Mouse (Mus musculus): ENCODE measurements around the gene Zdhhc14. TPM values are rescaled to one million over a fixed set of nuclear protein-coding genes. Genes with fewer than 3 reads are reported as not detected.

Gene Zdhhc14
- polyA plus RNA-seq, 1 experiment from 2014 or later, result 7.2 TPM

DNA sequence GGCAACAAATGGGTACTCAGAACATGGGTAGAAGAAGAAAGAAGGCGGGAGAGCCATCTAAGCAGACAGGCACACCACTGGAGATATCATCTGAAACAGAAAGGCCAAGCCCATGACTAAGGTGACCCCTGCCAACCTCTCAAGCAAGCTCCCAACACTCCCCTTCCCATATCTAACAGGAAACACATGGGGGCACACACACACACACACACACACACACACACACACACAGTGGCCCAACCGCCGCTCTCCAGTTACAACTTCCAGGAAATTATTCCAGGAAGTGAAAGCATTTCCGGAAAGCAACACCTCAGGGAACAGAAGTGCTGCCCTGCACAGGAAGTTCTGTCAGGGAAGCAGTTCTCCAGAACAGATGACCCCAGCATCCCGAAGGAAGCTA is 301.9 kb downstream of the Zdhhc14 start:
- Histone ChIP-seq H3K9me3 (no peaks in the 10 kb centered on the region), H3K4me2 (replicated peaks) (no peak overlapping the region), H3K27me3 (replicated peaks) (no peaks in the 10 kb centered on the region), H3K27ac (no peak overlapping the region), H3K4me3 (no peak overlapping the region), H3K36me3 (no peaks in the 10 kb centered on the region), H3K4me1 (no peaks in the 10 kb centered on the region), H3K9ac (no peak overlapping the region)
- WGBS, result 77% methylated on average over 5 of the region's 5 CpGs
- ATAC-seq (ENCODE audit: low FRiP score, low read depth), result no peak

- Histone ChIP-seq H3K27me3 (replicated peaks) (no peaks in the 10 kb centered on the region), H3K4me2 (replicated peaks) (no peak overlapping the region), H3K4me3 (no peak overlapping the region), H3K4me1 (no peaks in the 10 kb centered on the region), H3K9me3 (no peaks in the 10 kb centered on the region), H3K27ac (no peak overlapping the region), H3K9ac (no peak overlapping the region), H3K36me3 (no peaks in the 10 kb centered on the region)
- ATAC-seq (ENCODE audit: low FRiP score, low read depth), result no peak
- 75% methylated on average over 5 of the region's 5 CpGs for WGBS
Observed at GRCm38 (mm10) chr17:5795369-5795768, 303.0 kb downstream of the Zdhhc14 start.

DNA sequence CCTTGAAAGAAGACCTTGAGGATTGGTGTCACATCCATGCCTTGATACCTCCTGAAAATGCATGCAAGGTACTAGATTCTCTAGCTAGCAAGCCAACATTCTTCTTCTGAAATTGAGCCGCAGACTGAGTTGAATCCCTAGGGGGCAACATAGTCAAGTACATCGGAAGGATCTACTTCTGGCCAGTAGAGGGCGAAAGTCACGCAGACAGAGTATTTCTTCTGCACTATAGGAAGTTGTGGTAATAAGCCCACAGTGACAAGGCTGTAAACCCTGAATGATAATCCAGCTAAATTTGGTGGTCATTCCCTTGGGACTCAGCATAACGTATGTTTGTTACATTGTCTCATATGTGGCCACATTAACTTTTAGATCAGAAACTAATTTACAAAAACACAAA is 303.5 kb downstream of the Zdhhc14 start:
- no peak overlapping the region for H3K9ac ChIP-seq
- H3K4me2 ChIP-seq (replicated peaks), result no peak overlapping the region
- ATAC-seq (ENCODE audit: low FRiP score, low read depth), result 0 out of 2 replicates have a peak, but pooled peaks have one; percentile 41
- H3K4me1 ChIP-seq, result no peaks in the 10 kb centered on the region
- WGBS, result 3% methylated on average over 5 of the region's 5 CpGs
- H3K9me3 ChIP-seq, result no peaks in the 10 kb centered on the region
- H3K27ac ChIP-seq, result no peak overlapping the region
- H3K36me3 ChIP-seq, result no peaks in the 10 kb centered on the region
- no peaks in the 10 kb centered on the region for H3K27me3 ChIP-seq (replicated peaks)
- no peak overlapping the region for H3K4me3 ChIP-seq

DNA sequence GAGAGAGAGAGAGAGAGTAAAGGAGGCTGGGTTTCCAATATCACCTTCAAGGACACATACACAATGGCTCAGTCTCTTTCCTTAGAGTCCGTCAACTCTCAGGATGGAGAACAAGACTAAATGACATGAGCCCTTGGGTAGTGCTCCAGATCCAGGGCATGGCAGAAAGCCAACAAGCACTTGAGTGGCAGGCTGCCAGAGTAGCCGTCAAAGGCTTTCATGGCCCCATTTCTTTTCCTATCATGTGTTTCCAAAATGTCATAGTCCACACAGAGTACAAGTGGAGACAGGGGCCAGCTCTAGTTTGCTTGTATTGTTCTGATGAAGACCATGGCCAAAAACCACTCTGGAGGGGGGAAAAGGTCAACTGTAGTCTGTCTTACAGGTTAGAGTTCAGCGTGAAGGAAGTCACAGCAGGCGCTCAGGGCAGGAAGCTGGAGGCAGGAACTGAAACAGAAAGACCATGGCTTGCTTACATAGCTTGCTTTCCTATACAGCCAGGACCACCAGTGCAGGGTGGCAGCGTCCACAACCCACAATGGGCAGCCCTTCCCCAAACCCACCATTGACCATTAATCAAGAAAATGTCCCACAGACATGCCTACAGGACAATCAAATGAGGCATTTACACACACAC is 304.9 kb downstream of the Zdhhc14 start:
- Histone ChIP-seq H3K4me2 (replicated peaks) (no peak overlapping the region), H3K9ac (no peak overlapping the region), H3K27me3 (replicated peaks) (no peaks in the 10 kb centered on the region), H3K36me3 (no peaks in the 10 kb centered on the region), H3K9me3 (no peaks in the 10 kb centered on the region), H3K4me1 (no peaks in the 10 kb centered on the region), H3K27ac (no peak overlapping the region), H3K4me3 (no peak overlapping the region)
- WGBS, result 85% methylated on average over 5 of the region's 5 CpGs
- no peak for ATAC-seq (ENCODE audit: low FRiP score, low read depth)

- no peaks in the 10 kb centered on the region for H3K4me1 ChIP-seq
- no peak overlapping the region for H3K27ac ChIP-seq
- no peak overlapping the region for H3K9ac ChIP-seq
- no peak overlapping the region for H3K4me2 ChIP-seq (replicated peaks)
- H3K4me3 ChIP-seq, result no peak overlapping the region
- 76% methylated on average over 13 of the region's 13 CpGs for WGBS
- no peak for ATAC-seq (ENCODE audit: low FRiP score, low read depth)
- H3K9me3 ChIP-seq, result no peaks in the 10 kb centered on the region
- H3K27me3 ChIP-seq (replicated peaks), result no peaks in the 10 kb centered on the region
- no peaks in the 10 kb centered on the region for H3K36me3 ChIP-seq
Observed at GRCm38 (mm10) chr17:5798221-5798801, 306.0 kb downstream of the Zdhhc14 start.

DNA sequence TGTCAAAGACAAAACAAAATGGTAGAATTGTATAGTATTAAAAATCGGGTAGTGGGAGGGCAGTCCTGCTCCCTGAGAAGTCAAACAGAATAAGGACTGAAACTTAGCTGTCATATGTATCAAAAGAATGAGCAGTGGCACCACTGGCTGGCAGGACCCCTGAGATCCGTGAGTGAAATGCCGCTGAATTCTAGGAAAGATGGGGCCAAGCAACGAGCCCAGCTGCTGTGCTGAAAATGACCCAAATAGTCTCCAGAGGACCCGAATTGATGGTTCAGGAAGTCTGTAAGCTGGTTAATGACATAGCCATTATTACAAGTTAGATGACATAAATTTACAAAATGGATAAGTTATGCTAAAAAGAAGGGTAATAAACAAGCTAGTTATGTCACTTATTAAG is 306.5 kb downstream of the Zdhhc14 start:
- Histone ChIP-seq H3K27me3 (replicated peaks) (no peaks in the 10 kb centered on the region), H3K4me1 (no peaks in the 10 kb centered on the region), H3K9me3 (no peaks in the 10 kb centered on the region), H3K36me3 (no peaks in the 10 kb centered on the region), H3K4me3 (no peak overlapping the region), H3K27ac (no peak overlapping the region), H3K9ac (no peak overlapping the region), H3K4me2 (replicated peaks) (no peak overlapping the region)
- 78% methylated on average over 5 of the region's 5 CpGs for WGBS
- ATAC-seq (ENCODE audit: low FRiP score, low read depth), result no peak

DNA sequence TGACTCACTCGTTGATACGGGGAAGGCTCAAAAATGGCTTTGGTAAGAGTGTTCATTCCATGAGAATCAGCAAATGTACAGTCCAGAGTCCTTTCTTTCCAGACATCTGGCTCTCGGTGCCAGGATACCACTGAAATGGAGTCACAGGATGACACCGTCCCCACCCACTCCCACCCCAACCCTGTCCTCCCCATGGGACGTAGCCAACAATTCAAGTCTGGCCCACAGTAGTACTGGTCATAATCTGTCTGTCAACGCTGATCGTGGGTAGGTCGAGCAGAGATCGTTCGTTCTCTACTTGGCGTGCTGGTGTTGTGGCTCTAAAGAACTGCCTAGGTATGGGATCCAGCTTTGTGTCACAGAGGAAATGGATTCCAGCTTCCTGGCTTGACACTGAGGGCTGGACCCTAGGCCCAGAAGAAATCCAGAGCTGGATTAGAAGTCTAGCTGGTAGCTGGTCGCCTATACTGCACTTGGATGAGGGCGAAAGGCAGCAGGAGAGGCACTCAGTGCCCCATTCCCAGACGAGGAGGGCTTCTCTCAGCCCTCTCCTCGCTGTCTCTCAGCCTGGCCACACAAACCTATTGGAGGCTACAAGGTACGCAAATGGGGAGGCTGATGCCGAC is 307.2 kb downstream of the Zdhhc14 start:
- no peaks in the 10 kb centered on the region for H3K27me3 ChIP-seq (replicated peaks)
- H3K9ac ChIP-seq, result no peak overlapping the region
- H3K36me3 ChIP-seq, result no peaks in the 10 kb centered on the region
- no peak overlapping the region for H3K4me3 ChIP-seq
- no peak overlapping the region for H3K4me2 ChIP-seq (replicated peaks)
- H3K27ac ChIP-seq, result no peak overlapping the region
- H3K9me3 ChIP-seq, result no peaks in the 10 kb centered on the region
- H3K4me1 ChIP-seq, result no peaks in the 10 kb centered on the region
- 86% methylated on average over 17 of the region's 17 CpGs for WGBS
- no peak for ATAC-seq (ENCODE audit: low FRiP score, low read depth)

GRCm38 (mm10) chr17:5800254-5800653 is 307.9 kb downstream of the Zdhhc14 start:
- H3K27me3 ChIP-seq (replicated peaks), result no peaks in the 10 kb centered on the region
- no peak overlapping the region for H3K4me2 ChIP-seq (replicated peaks)
- H3K36me3 ChIP-seq, result no peaks in the 10 kb centered on the region
- no peak overlapping the region for H3K27ac ChIP-seq
- no peaks in the 10 kb centered on the region for H3K4me1 ChIP-seq
- no peak overlapping the region for H3K9ac ChIP-seq
- no peaks in the 10 kb centered on the region for H3K9me3 ChIP-seq
- H3K4me3 ChIP-seq, result no peak overlapping the region
- no peak for ATAC-seq (ENCODE audit: low FRiP score, low read depth)
- WGBS, result 82% methylated on average over 2 of the region's 2 CpGs

- Histone ChIP-seq H3K27me3 (replicated peaks) (no peaks in the 10 kb centered on the region), H3K9ac (no peak overlapping the region), H3K9me3 (no peaks in the 10 kb centered on the region), H3K4me3 (no peak overlapping the region), H3K36me3 (no peaks in the 10 kb centered on the region), H3K27ac (no peak overlapping the region), H3K4me2 (replicated peaks) (no peak overlapping the region), H3K4me1 (no peaks in the 10 kb centered on the region)
- ATAC-seq (ENCODE audit: low FRiP score, low read depth), result no peak
- WGBS, result 86% methylated on average over 7 of the region's 7 CpGs
Observed at GRCm38 (mm10) chr17:5800824-5801560, 308.6 kb downstream of the Zdhhc14 start.

- Histone ChIP-seq H3K27ac (no peak overlapping the region), H3K4me2 (replicated peaks) (no peak overlapping the region), H3K4me1 (no peaks in the 10 kb centered on the region), H3K4me3 (no peak overlapping the region), H3K9ac (no peak overlapping the region), H3K27me3 (replicated peaks) (no peaks in the 10 kb centered on the region), H3K9me3 (no peaks in the 10 kb centered on the region), H3K36me3 (no peaks in the 10 kb centered on the region)
- WGBS, result 79% methylated on average over 17 of the region's 17 CpGs
- no peak for ATAC-seq (ENCODE audit: low FRiP score, low read depth)
Observed at GRCm38 (mm10) chr17:5801761-5802655, 309.7 kb downstream of the Zdhhc14 start.

- H3K27me3 ChIP-seq (replicated peaks), result no peaks in the 10 kb centered on the region
- H3K9me3 ChIP-seq, result no peaks in the 10 kb centered on the region
- H3K4me2 ChIP-seq (replicated peaks), result no peak overlapping the region
- 89% methylated on average over 5 of the region's 5 CpGs for WGBS
- H3K27ac ChIP-seq, result no peak overlapping the region
- H3K4me1 ChIP-seq, result no peaks in the 10 kb centered on the region
- no peak overlapping the region for H3K9ac ChIP-seq
- H3K36me3 ChIP-seq, result no peaks in the 10 kb centered on the region
- no peak for ATAC-seq (ENCODE audit: low FRiP score, low read depth)
- no peak overlapping the region for H3K4me3 ChIP-seq
Observed at GRCm38 (mm10) chr17:5802656-5802955, 310.2 kb downstream of the Zdhhc14 start.
